Mouse (Mus musculus) embryonic stem cell, embryonic (primary cell): ENCODE measurements around the gene Mrgprh.

Source experiments
- CTCF ChIA-PET, 4 experiments: fragments of 300-600 bp in 2 of 4; fragments of 350-600 bp in 2 of 4; sonication (Branson Sonifier 250); formaldehyde crosslinking; loops; one replicate each; lab custom pipeline; 2022; ENCODE audit warnings: inconsistent platforms in 2 of 4; lab: Charles Lee
- POLR2A ChIA-PET, 4 experiments: fragments of 300-600 bp in 2 of 4; fragments of 350-600 bp in 2 of 4; sonication (Branson Sonifier 250); formaldehyde crosslinking; loops; one replicate each; lab custom pipeline; 2022; ENCODE audit warnings: antibody characterized with exemption in 4 of 4, inconsistent platforms in 1 of 4; lab: Charles Lee

The Mrgprh gene

DNA sequence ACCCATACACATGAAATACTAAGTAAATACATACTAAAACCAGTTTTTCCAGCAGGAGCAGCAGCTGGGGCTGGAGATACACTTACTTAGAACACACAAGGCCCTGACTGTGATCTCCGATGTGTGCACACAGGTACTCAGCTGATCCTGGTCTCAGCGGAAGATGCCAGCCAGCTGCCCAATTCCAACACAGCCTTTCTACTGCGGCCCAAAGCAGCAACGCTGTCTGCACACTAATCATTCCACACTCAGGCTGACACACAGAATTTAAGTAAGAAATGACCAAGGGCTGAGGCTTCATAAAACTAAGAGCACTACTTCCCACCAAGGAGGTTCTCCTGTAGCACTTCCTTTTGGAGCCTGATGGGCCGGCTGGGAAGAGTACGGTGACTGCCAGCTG, 26.5 kb downstream of the Mrgprh start:
- CTCF ChIA-PET = no interaction called here

GRCm38 (mm10) chr17:12903372-12904333, 27.8 kb downstream of the Mrgprh start:
- POLR2A ChIA-PET = interaction anchor here in 3 of 4 experiments (0.6 to 6.7 kb wide), 15 partner anchors 8 to 93 kb away, joined by 3 to 46 read pairs (median 4); partner anchors contain the start of genes Mrpl18 (in 3 of the 3), Tcp1 (in 2 of the 3) and Acat2 (in 1 of the 3)
- CTCF ChIA-PET = interaction anchor here in 1 of 4 experiments (0.6 kb wide), 1 partner anchor 8 kb away, joined by 6 read pairs; no protein-coding TSS in a partner anchor

More for the DNA sequence above, 26.5 kb downstream of the Mrgprh start:
- POLR2A ChIA-PET = interaction anchor here in 2 of 4 experiments (1.7 to 6.7 kb wide), 2 partner anchors 14 kb away, joined by 7 to 46 read pairs; partner anchors contain the start of genes Mrpl18 (in 2 of the 2) and Tcp1 (in 2 of the 2)

GRCm38 (mm10) chr17:12904349-12904748, 28.5 kb downstream of the Mrgprh start:
- ChIA-PET POLR2A (interaction anchor here in 3 of 4 experiments (0.6 to 6.7 kb wide), 9 partner anchors 9 to 92 kb away, joined by 3 to 46 read pairs (median 4); partner anchors contain the start of genes Mrpl18 (in 3 of the 3) and Tcp1 (in 2 of the 3)), CTCF (no interaction called here)

DNA sequence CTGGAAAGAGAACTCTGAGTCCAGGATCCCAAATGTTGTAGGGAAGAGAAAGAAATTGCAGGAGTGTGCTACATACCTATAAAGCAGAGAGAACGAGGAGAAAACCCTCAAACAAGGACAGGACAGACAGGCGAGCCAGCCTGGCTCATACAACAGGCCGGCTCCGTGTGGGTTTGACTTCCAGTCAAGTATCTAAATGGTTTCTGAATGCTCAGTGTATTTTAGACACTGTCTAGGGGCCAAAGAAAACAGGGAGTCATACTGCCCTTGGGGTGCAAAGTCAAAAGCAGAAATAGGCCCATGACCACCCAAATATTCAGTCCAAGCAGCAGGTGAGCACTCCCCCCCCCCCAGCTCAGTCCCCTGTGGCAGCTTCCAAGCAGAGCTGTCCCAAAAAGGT, 30.0 kb downstream of the Mrgprh start:
- ChIA-PET POLR2A (interaction anchor here in 3 of 4 experiments (0.7 to 6.7 kb wide), 4 partner anchors 10 to 29 kb away, joined by 3 to 46 read pairs (median 7); partner anchors contain the start of genes Mrpl18 (in 2 of the 3) and Tcp1 (in 2 of the 3)), CTCF (no interaction called here)

GRCm38 (mm10) chr17:12906436-12906835, 30.6 kb downstream of the Mrgprh start:
- ChIA-PET CTCF (no interaction called here), POLR2A (interaction anchor here in 3 of 4 experiments (0.7 to 6.7 kb wide), 4 partner anchors 10 to 54 kb away, joined by 3 to 46 read pairs (median 8); partner anchors contain the start of genes Mrpl18 (in 2 of the 3), Tcp1 (in 2 of the 3) and Acat2 (in 1 of the 3))

- ChIA-PET CTCF (interaction anchor here in 2 of 4 experiments (0.8 to 1.5 kb wide), 3 partner anchors 16 to 30 kb away, joined by 3 to 7 read pairs (median 6); no protein-coding TSS in a partner anchor), POLR2A (interaction anchor here (0.7 to 3.4 kb wide), 32 partner anchors 9 to 148 kb away, joined by 3 to 23 read pairs (median 4); partner anchors contain the start of genes Acat2 (in 4 of the 4) and Sod2 (in 1 of the 4))
These were observed 33.8 kb downstream of the Mrgprh start, which contains the start of gene Pnldc1 for GRCm38 (mm10) chr17:12909361-12910280. TSS of gene Pnldc1 (minus strand) at chr17:12910230.

DNA sequence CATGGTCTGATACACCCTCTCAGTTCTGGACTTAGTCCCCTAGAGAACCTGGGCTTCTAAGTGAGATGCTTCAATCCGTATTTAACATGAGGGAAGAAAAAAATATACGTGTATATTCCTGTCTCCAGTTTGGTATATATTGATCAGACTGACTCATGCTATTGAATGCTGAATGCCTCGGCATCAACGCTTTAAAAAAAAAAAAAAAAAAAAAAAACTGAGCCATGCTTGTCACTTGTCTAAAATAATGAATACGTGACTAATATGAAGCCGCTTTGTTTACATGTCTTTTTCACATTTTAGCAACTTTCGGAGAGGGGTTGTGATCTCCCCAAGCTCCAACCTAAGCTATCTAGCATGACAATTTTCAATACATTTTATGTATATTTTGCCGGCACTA, 34.6 kb downstream of the Mrgprh start:
- ChIA-PET CTCF (interaction anchor here in 2 of 4 experiments (1.4 to 1.5 kb wide), 2 partner anchors 30 kb away, joined by 6 to 7 read pairs; no protein-coding TSS in a partner anchor), POLR2A (interaction anchor here (0.7 to 3.4 kb wide), 28 partner anchors 8 to 97 kb away, joined by 3 to 23 read pairs (median 4); partner anchors contain the start of genes Acat2 (in 4 of the 4) and Sod2 (in 1 of the 4))

- POLR2A ChIA-PET = interaction anchor here (0.5 to 9.2 kb wide), 59 partner anchors 8 to 768 kb away, joined by 3 to 92 read pairs (median 7); partner anchors contain the start of genes Acat2 (in 3 of the 4), Sod2 (in 2 of the 4) and Acat3 (in 1 of the 4)
These were observed 39.6 kb downstream of the Mrgprh start, which contains the start of gene Tcp1 for GRCm38 (mm10) chr17:12915488-12915880. TSS of gene Tcp1 (plus strand) at chr17:12915701.

GRCm38 (mm10) chr17:12915881-12916583, 40.2 kb downstream of the Mrgprh start, which contains the start of gene Mrpl18:
TSS of gene Mrpl18 (minus strand) at chr17:12916345.
- POLR2A ChIA-PET = interaction anchor here (0.5 to 9.2 kb wide), 81 partner anchors 8 to 767 kb away, joined by 3 to 92 read pairs (median 5); partner anchors contain the start of genes Acat2 (in 3 of the 4), Sod2 (in 3 of the 4) and Acat3 (in 1 of the 4)

More at GRCm38 (mm10) chr17:12915488-12915880, 39.6 kb downstream of the Mrgprh start, which contains the start of gene Tcp1:
- CTCF ChIA-PET = interaction anchor here in 3 of 4 experiments (0.9 to 2.0 kb wide), 7 partner anchors 23 to 94 kb away, joined by 3 to 8 read pairs (median 4); partner anchors contain the start of gene Acat2 (in 1 of the 3)

GRCm38 (mm10) chr17:12916588-12917380, 41.0 kb downstream of the Mrgprh start:
- ChIA-PET POLR2A (interaction anchor here (0.5 to 9.2 kb wide), 81 partner anchors 7 to 1257 kb away, joined by 3 to 92 read pairs (median 6); partner anchors contain the start of genes Acat2 (in 3 of the 4), Sod2 (in 3 of the 4), Acat3 (in 1 of the 4) and Pnldc1 (in 1 of the 4)), CTCF (interaction anchor here in 3 of 4 experiments (0.5 to 2.0 kb wide), 12 partner anchors 20 to 766 kb away, joined by 3 to 10 read pairs (median 4); partner anchors contain the start of gene Acat2 (in 1 of the 3))

More at GRCm38 (mm10) chr17:12915881-12916583, 40.2 kb downstream of the Mrgprh start, which contains the start of gene Mrpl18:
- CTCF ChIA-PET = interaction anchor here in 3 of 4 experiments (0.5 to 2.0 kb wide), 11 partner anchors 19 to 767 kb away, joined by 3 to 8 read pairs (median 4); partner anchors contain the start of gene Acat2 (in 1 of the 3)

GRCm38 (mm10) chr17:12921073-12921472, 45.2 kb downstream of the Mrgprh start:
- POLR2A ChIA-PET = interaction anchor here in 1 of 4 experiments (0.8 to 9.2 kb wide), 5 partner anchors 10 to 86 kb away, joined by 3 to 92 read pairs (median 3); no protein-coding TSS in a partner anchor
- CTCF ChIA-PET = no interaction called here

GRCm38 (mm10) chr17:12925001-12925400, 49.2 kb downstream of the Mrgprh start:
- ChIA-PET CTCF (interaction anchor here in 1 of 4 experiments (1.2 kb wide), 1 partner anchor 16 kb away, joined by 3 read pairs; no protein-coding TSS in a partner anchor), POLR2A (interaction anchor here (1.0 to 3.1 kb wide), 18 partner anchors 9 to 82 kb away, joined by 3 to 42 read pairs (median 5); partner anchors contain the start of genes Mrpl18 (in 4 of the 4), Acat2 (in 3 of the 4), Tcp1 (in 3 of the 4) and Pnldc1 (in 1 of the 4))

DNA sequence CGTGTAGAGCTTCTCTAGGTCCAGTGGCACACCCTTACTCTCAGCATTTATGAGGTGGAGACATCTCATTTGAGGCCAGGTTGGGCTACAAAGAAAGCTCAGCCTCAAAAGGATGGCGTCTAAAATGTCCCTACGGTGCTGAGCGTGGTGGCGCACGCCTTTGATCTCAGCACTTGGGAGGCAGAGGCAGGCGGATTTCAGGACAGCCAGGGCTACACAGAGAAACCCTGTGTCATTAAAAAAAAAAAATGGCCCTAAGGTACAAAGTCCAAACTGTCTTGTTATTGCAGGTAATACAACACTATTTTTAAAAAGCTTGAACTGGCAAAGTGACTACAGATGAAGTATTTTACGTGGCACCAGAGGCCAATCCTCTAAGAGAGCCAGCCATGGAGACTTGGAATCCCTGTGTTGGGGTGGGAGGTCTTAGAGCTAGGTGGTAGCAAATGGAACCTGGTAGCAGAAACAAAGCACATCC, 49.9 kb downstream of the Mrgprh start:
- POLR2A ChIA-PET = interaction anchor here (0.7 to 3.1 kb wide), 25 partner anchors 9 to 939 kb away, joined by 3 to 42 read pairs (median 4); partner anchors contain the start of genes Mrpl18 (in 4 of the 4), Acat2 (in 3 of the 4), Tcp1 (in 3 of the 4) and Pnldc1 (in 1 of the 4)
- CTCF ChIA-PET = interaction anchor here in 1 of 4 experiments (1.2 kb wide), 1 partner anchor 16 kb away, joined by 3 read pairs; no protein-coding TSS in a partner anchor
